Comparison of ENCODE assay signal across 8 mouse cellular contexts in genomic region chr7:127041851-127042672, GRCm38 (mm10). TPM values are rescaled to one million over a fixed set of nuclear protein-coding genes. Genes with fewer than 3 reads are reported as not detected.
DNase-seq lines count a peak whose midpoint lies in the region; ATAC-seq and TF ChIP-seq lines count a peak whose summit lies in the region.

Gene Kif22, minus strand, starts transcription at chr7:127042471.

- H3K4me2 ChIP-seq in forebrain, embryonic 13.5 days = peak within 1 kb of the TSS; percentile 85
- H3K4me2 ChIP-seq in lung, embryonic 14.5 days = peak within 1 kb of the TSS; percentile 80

- H3K9me3 ChIP-seq in ES-E14 (ENCODE audit: control insufficient read depth, insufficient read depth, low read depth, low read length) = no peaks in the 10 kb centered on the region
- no peaks in the 10 kb centered on the region for H3K9me3 ChIP-seq in forebrain, embryonic 13.5 days (replicated peaks)
- no peaks in the 10 kb centered on the region for H3K9me3 ChIP-seq in lung, embryonic 14.5 days (ENCODE audit: low read depth, low read length)

- no peak for TF ChIP-seq CTCF in lung, embryonic 14.5 days (IDR thresholded peaks at IDR 0.05; ENCODE audit: low read depth)

- DNase-seq in ES-E14 (ENCODE audit: low read depth, low spot score) = peak; percentile 75
- peak; percentile 94 to 96 for DNase-seq in heart, postnatal 10 days
- peak; percentile 93 to 94 for DNase-seq in kidney, postnatal 4 days
- peak; percentile 98 for DNase-seq in lung, embryonic 14.5 days
- peak; percentile 89 for DNase-seq in testis, postnatal 14 days (ENCODE audit: low spot score)

- H3K4me1 ChIP-seq in ES-E14 (ENCODE audit: control insufficient read depth in 2 of 2, insufficient read depth in 2 of 2, low read length in 2 of 2, poor library complexity in 1 of 2) = peaks cover 4% of the 10 kb centered on the region in 2 experiments; a peak in 3 of 4 replicates
- H3K4me1 ChIP-seq in forebrain, embryonic 13.5 days = peaks cover 22% of the 10 kb centered on the region
- no peaks in the 10 kb centered on the region; the same call in 1 of the 2 replicates for H3K4me1 ChIP-seq in lung, embryonic 14.5 days (ENCODE audit: insufficient read depth)

- in situ Hi-C loops in ES-E14 (cut with MboI; ENCODE audit: low sequenced_read_pairs in 2 of 2, unreplicated experiment in 2 of 2) = no loop called here

- H3K27ac ChIP-seq in ES-E14 (ENCODE audit: insufficient read depth, low read depth, low read length, poor library complexity, severe bottlenecking) = peak within 1 kb of the TSS; percentile 71
- peak within 1 kb of the TSS; percentile 57 for H3K27ac ChIP-seq in forebrain, embryonic 13.5 days
- peak within 1 kb of the TSS; percentile 84 for H3K27ac ChIP-seq in lung, embryonic 14.5 days (ENCODE audit: low read depth)

- peaks cover 4% of the 10 kb centered on the region for H3K36me3 ChIP-seq in ES-E14 (ENCODE audit: control insufficient read depth, insufficient read depth, low read length, poor library complexity, severe bottlenecking)
- peaks cover 13% of the 10 kb centered on the region for H3K36me3 ChIP-seq in forebrain, embryonic 13.5 days (ENCODE audit: poor library complexity, severe bottlenecking)
- peaks cover 19% of the 10 kb centered on the region for H3K36me3 ChIP-seq in lung, embryonic 14.5 days (ENCODE audit: insufficient read depth)

- peak within 1 kb of the TSS; percentile 98 to 100 for H3K4me3 ChIP-seq in ES-E14 (ENCODE audit: insufficient read depth in 1 of 2, low read depth in 1 of 2, low read length in 2 of 2, poor library complexity in 1 of 2, severe bottlenecking in 1 of 2)
- H3K4me3 ChIP-seq in forebrain, embryonic 13.5 days = peak within 1 kb of the TSS; percentile 94
- peak within 1 kb of the TSS; percentile 99 for H3K4me3 ChIP-seq in lung, embryonic 14.5 days (ENCODE audit: low read depth, low read length)

- intact Hi-C loops in heart, postnatal 10 days (cut with DNase I) = no loop called here

- H3K27me3 ChIP-seq in forebrain, embryonic 13.5 days = no peaks in the 10 kb centered on the region
- H3K27me3 ChIP-seq in lung, embryonic 14.5 days (ENCODE audit: insufficient read depth, low read length) = no peaks in the 10 kb centered on the region

- under 1% methylated on average over 53 of the region's 53 CpGs for WGBS in forebrain, embryonic 13.5 days
- WGBS in lung, embryonic 14.5 days = under 1% methylated on average over 53 of the region's 53 CpGs

- peak within 1 kb of the TSS; percentile 100 for H3K9ac ChIP-seq in ES-E14 (ENCODE audit: insufficient read depth, low read depth, low read length, poor library complexity, severe bottlenecking)
- H3K9ac ChIP-seq in forebrain, embryonic 13.5 days = peak within 1 kb of the TSS; percentile 86
- H3K9ac ChIP-seq in lung, embryonic 14.5 days = peak within 1 kb of the TSS; percentile 90

- peak; percentile 66; the same call in 1 of the 2 replicates for ATAC-seq in cerebellum, adult (ENCODE audit: insufficient number of reproducible peaks, low FRiP score, low TSS enrichment)
- peak; percentile 89 for ATAC-seq in forebrain, embryonic 13.5 days
- ATAC-seq in lung, embryonic 14.5 days (ENCODE audit: insufficient read depth) = peak; percentile 85
- peak; percentile 99 for ATAC-seq in neutrophil, adult 5-6 weeks (ENCODE audit: extremely low read depth, insufficient number of reproducible peaks, low FRiP score, poor library complexity, severe bottlenecking)

TF ChIP-seq in ES-E14, 5 proteins besides CTCF, POLR2A, EP300 and RAD21:
- TF ChIP-seq MAFK (IDR thresholded peaks at IDR 0.05; ENCODE audit: insufficient read depth, low read depth, low read length) (no peak), CHD2 (IDR thresholded peaks at IDR 0.05; ENCODE audit: low read depth, low read length) (no peak), ZC3H11A (IDR thresholded peaks at IDR 0.05; ENCODE audit: borderline replicate concordance, low read depth, low read length) (no peak), ZNF384 (IDR thresholded peaks at IDR 0.05; ENCODE audit: low read depth, low read length) (no peak), HCFC1 (IDR thresholded peaks at IDR 0.05; ENCODE audit: borderline replicate concordance, insufficient read depth, low read length) (no peak)

RNA-seq across cellular contexts. Expression of gene Kif22, which starts in this region (rescaled TPM):
- 97.4 and 117 TPM in 2 replicates for total RNA-seq in ES-E14 (2012; rRNA removed)
- polyA plus RNA-seq in forebrain, embryonic 13.5 days (2015; fragmentation: Nextera tagmentation; extraction: Ambion mirVana) = 135 and 143 TPM in 2 replicates
- total RNA-seq in heart, postnatal 10 days (2021) = 10 to 100 TPM; 15.3 to 17.6 TPM
- polyA plus RNA-seq in lung, embryonic 14.5 days (2014; fragmentation: Nextera tagmentation; extraction: Ambion mirVana) = 168 and 180 TPM in 2 replicates
- total RNA-seq in neutrophil, adult 5-6 weeks (2017) = 1.4 and 2.1 TPM in 2 replicates

Comparison
In these comparisons a context has a peak if more than half of its experiments do, and no peak if none do; other contexts are left out.
1. Peak in every context shown above with its lines: DNase-seq, ATAC-seq, H3K4me3 ChIP-seq and H3K27ac ChIP-seq.